Mouse (Mus musculus) heart, postnatal 4 days (tissue): ENCODE measurements at regions not wholly inside any gene's neighbourhood (a gene's known extent, or its start where the extent isn't known, plus 50 kb on each side); places are given as distances from the start of the nearest gene placed in this dataset.
A peak's percentile ranks its signal among the peaks of the same experiment; 100 is the strongest.
"Not testable (repeated sequence)": the region's sequence is repeated elsewhere in the genome, so short reads cannot be mapped to it uniquely, and the experiment has no call there.

Experiments
- DNase-seq: peaks from one replicate; pipeline ENCODE4 v3.0.0; 2021

DNA sequence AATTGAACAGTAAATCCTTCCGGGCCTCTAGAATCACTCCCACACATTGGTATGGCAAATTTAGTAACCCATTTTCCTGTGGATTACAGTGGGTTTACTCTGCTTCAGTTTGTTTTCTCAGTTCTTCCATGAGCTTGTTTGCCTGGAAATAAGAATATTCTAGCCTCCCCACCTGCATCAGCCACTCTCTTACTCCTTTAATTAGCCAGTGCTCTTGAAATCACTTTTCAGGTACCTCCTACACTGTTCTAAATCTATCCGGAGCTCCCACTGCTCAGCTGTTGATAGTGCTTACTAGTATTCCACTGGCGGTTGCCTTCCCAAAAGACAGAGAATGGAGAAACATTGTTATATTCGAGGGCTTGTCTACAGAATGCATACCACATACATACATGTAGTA lies 167.1 kb downstream of the Htr7 start:
- no peak for DNase-seq

DNA sequence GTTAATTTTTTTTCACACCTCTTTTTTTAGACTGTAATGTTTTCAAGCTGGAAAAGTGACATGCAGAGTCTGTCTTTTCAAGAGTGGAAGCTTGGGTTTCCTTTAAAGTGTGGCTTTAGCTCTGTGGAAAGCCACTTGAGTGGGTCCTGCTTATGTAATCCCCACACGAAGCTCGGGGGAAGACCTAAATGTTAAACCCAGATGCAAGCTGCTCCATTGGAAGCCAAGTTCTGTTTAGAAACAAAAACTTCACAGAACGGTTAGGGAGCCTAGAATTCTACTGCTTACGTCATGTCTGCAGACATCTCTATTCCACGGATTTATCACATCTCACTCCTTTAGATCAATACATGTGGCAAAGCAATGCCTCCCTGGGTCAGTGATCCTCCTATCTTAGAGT lies 171.0 kb downstream of the Htr7 start:
- DNase-seq: no peak

GRCm38 (mm10) chr19:35881810-35882485 lies 175.4 kb downstream of the Htr7 start:
- DNase-seq: no peak

DNA sequence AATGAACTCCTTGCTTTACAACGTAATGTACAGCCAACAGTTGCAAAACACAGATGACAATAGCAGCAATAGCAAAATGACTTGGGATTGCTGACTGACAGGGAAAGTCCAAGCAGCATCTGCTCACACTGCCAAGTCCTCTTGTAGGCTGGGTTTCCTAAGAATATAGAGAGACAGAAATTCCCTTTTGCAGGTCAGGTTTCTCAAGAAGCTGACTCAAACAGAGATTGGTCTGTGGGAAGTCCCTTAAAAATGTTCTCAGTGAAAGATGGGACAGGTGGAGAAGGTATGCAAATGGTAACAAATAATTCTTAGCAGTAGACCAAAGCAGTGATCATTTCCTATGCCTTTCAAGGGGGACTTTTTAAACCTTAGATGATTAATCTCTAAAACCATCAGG lies 181.8 kb downstream of the Htr7 start:
- no peak for DNase-seq

- no peak for DNase-seq
These were observed 186.6 kb downstream of the Htr7 start for GRCm38 (mm10) chr19:35870720-35871119.

GRCm38 (mm10) chr19:35868543-35868942 lies 188.8 kb downstream of the Htr7 start:
- DNase-seq: no peak

DNA sequence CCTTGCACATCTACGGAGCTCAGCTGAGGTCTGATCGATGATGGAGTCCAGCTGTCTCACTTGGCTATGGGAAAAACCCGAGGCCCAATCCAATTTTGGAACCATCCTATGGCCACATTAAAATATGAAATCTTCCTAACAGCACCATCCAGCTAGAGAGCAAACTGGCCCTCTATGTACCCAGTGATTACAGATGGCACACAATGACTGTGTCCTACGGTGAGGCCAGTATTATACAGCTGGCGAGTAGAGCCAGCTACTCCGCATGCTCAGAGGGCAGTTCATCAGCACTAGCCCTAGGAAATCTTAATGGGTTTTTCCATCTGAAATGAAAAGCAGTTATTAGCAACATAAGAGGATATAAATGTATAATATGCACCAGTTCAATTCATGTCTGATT lies 194.3 kb downstream of the Htr7 start:
- no peak for DNase-seq

- DNase-seq: no peak
These were observed 195.9 kb downstream of the Htr7 start for GRCm38 (mm10) chr19:35861421-35861820.

GRCm38 (mm10) chr19:35832992-35833391 lies 224.3 kb downstream of the Htr7 start:
- peak; percentile 46 for DNase-seq

DNA sequence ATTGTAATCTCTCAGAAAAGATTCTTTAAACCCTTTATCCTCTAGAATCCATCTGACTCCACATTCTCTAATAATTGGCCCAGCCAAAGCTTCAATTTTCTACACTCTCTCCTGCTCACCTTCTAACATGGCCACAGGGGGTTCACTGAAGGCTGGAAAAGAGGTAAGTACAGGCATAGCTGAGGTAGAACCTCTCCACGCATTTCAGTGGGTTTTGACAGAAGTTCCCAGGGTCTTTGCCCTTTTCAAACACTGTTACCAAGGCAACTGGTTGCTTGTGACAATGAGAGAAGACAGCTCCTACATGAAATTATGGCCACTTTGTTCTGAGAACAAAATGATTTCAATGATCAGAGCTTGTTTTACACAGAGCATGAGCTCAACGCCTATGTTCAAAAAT lies 231.2 kb downstream of the Htr7 start:
- no peak for DNase-seq

DNA sequence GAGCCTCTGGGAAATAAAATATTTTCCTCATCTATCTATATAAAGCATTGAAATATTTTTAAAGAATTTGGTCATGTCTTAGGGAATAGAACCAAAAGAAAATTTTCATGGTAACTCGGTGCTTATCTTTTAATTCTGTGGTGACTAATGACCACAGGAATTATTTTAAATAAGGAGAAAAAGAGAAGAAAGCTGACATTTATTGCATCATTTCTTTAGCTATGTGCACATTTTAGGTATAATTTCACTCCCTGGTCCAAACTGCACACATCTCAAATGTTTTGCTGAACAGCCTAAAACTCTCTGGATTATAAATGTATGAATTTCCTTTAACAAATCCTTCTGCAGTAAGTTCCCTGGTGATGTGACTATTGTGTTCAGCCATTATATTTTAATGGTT lies 237.7 kb downstream of the Htr7 start:
- DNase-seq: no peak

- DNase-seq: no peak
These were observed 262.6 kb downstream of the Htr7 start for GRCm38 (mm10) chr19:35794661-35795060.

DNA sequence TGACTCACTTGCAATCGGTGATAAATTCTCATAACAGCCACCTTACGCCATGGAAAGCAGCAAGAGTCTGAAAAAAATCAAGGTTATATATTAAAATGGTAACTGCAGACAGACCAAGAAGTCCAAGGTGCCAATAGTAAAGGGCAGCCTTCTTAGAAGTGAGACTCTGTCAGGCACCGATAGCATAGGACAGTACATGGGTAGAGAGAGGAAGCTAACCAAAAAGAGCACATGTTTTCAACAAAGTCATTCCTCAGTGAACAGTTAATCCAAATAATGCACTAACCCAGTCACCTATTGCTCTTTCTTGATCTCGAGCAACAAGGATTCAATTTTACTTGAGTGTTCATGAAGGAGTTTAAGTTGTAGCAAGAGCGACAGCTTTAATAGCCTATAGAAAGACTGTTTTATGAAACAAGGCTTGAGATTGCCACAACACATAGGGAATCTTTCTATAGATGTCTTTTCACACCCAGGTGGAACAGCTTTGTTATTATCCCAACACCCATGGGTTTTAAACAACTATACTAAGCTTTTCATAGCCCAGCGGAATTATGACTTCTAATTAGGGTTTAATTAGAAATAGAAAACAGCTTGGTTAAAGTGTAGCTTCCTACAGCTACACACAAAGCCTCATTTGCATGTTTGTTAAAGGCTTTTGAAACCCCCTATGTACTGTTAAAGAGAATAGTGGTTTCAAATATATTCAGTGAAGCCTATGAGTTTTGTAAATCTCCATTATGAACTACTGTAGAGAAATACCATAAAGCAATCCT lies 269.9 kb downstream of the Htr7 start:
- no peak for DNase-seq

GRCm38 (mm10) chr19:35761750-35762149 lies 295.6 kb downstream of the Htr7 start:
- not testable (repeated sequence) for DNase-seq

GRCm38 (mm10) chr19:35759701-35760100 lies 297.6 kb downstream of the Htr7 start:
- DNase-seq: peak; percentile 78

DNA sequence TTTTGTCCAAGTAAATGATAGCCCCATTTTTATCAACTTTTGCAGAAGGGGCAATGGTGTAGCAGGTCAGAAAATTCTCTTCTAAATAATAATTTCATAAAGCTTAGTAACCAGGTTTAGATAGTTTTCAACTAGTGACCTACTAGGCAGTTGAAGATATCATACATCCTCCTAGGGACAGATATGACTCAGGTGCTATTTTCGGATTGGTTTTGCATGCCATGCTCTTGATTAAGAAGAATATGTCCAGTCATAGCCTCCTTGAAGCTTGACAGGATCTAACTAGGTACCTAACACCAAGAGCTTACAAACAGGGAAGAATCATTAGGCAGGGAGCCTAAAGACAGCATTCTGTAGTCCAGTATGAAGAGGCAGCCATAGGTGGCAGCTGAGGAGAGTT lies 301.8 kb downstream of the Htr7 start:
- no peak for DNase-seq

GRCm38 (mm10) chr19:35735754-35736153 lies 321.6 kb downstream of the Htr7 start:
- DNase-seq: no peak

DNA sequence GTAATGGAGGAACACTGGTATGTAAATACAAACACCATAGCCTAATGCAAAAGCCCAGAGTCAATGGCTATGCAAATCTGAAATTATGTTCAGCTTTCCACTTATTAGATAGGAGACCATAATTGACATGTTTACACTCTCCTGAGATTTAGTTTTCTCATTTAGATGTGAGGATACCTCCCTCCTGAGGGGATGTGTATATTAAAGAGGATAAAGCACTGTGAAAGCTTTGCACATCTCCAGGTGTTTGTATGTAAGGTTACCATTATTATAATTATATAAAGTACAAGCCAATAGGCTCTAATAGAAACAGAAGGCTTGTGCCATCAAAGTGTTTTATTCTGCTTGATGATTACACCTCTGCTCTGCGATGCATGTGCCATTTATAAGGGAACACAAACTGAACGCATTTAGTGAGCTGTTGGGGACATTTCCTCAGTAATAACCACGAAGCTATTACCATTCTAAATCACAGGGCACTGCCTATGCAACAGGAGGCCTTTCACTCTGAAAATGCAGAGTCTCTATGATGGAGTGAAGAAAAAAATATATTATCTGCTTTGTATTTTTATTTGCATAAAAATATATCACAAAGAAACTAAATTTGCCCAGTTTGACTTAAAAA lies 328.8 kb downstream of the Htr7 start:
- no peak for DNase-seq
